Mouse (Mus musculus): Measurements from ENCODE around the gene Zfp984.
"Not testable (repeated sequence)": the region's sequence is repeated elsewhere in the genome, so short reads cannot be mapped to it uniquely, and the experiment has no call there.

Gene Zfp984

GRCm38 (mm10) chr4:147746255-147746654 is 63.3 kb downstream of the Zfp984 start:
- in situ Hi-C loops (cut with MboI; ENCODE audit: low pct_unique_long_range_greater_than_20kb in 1 of 2, low sequenced_read_pairs in 2 of 2, unreplicated experiment in 1 of 2): not testable (repeated sequence)

- in situ Hi-C loops (cut with MboI; ENCODE audit: low pct_unique_long_range_greater_than_20kb in 1 of 2, low sequenced_read_pairs in 2 of 2, unreplicated experiment in 1 of 2): not testable (repeated sequence)
Measured at GRCm38 (mm10) chr4:147738636-147739369, 70.8 kb downstream of the Zfp984 start.
